Mouse (Mus musculus): ENCODE data around the gene Nasp. TPM values are rescaled to one million over a fixed set of nuclear protein-coding genes. Genes with fewer than 3 reads are reported as not detected.

Nasp gene
- polyA plus RNA-seq, 1 experiment from 2014 or later = 110 TPM

- ATAC-seq (ENCODE audit: low FRiP score, low TSS enrichment) = no peak
- H3K36me3 ChIP-seq (ENCODE audit: control insufficient read depth, insufficient read depth, low read length) = peaks cover 72% of the 10 kb centered on the region
Measured at GRCm38 (mm10) chr4:116615237-116615636, 12.5 kb downstream of the Nasp start.

GRCm38 (mm10) chr4:116612621-116613020 is 15.1 kb downstream of the Nasp start:
- 99% methylated on average over 2 of the region's 2 CpGs for WGBS
- ATAC-seq (ENCODE audit: low FRiP score, low TSS enrichment) (no peak), DNase-seq (no peak)
- H3K9me3 ChIP-seq (ENCODE audit: control insufficient read depth, low read length) = no peaks in the 10 kb centered on the region
- H3K27ac ChIP-seq (replicated peaks; ENCODE audit: low read depth, low read length) = no peak overlapping the region
- no peak overlapping the region for H3K9ac ChIP-seq (replicated peaks; ENCODE audit: low read length)
- H3K27me3 ChIP-seq (ENCODE audit: control insufficient read depth, insufficient read depth, low read length) = no peaks in the 10 kb centered on the region
- no peaks in the 10 kb centered on the region for H3K4me1 ChIP-seq (ENCODE audit: control insufficient read depth, insufficient read depth, low read length)
- H3K36me3 ChIP-seq (ENCODE audit: control insufficient read depth, insufficient read depth, low read length) = peaks cover 77% of the 10 kb centered on the region
- H3K4me3 ChIP-seq (replicated peaks; ENCODE audit: low read depth, low read length) = no peak overlapping the region
- H3K4me2 ChIP-seq (ENCODE audit: low read length) = no peak overlapping the region

More at GRCm38 (mm10) chr4:116615237-116615636, 12.5 kb downstream of the Nasp start:
- H3K4me2 ChIP-seq (ENCODE audit: low read length) = no peak overlapping the region
- no peak for DNase-seq
- WGBS = 98% methylated on average over 2 of the region's 2 CpGs
- no peak overlapping the region for H3K4me3 ChIP-seq (replicated peaks; ENCODE audit: low read depth, low read length)
- H3K4me1 ChIP-seq (ENCODE audit: control insufficient read depth, insufficient read depth, low read length) = no peaks in the 10 kb centered on the region
- H3K27me3 ChIP-seq (ENCODE audit: control insufficient read depth, insufficient read depth, low read length) = no peaks in the 10 kb centered on the region
- no peak overlapping the region for H3K27ac ChIP-seq (replicated peaks; ENCODE audit: low read depth, low read length)
- H3K9ac ChIP-seq (replicated peaks; ENCODE audit: low read length) = no peak overlapping the region
- H3K9me3 ChIP-seq (ENCODE audit: control insufficient read depth, low read length) = no peaks in the 10 kb centered on the region

GRCm38 (mm10) chr4:116596978-116597881 is 30.5 kb downstream of the Nasp start:
- no peaks in the 10 kb centered on the region for H3K27me3 ChIP-seq (ENCODE audit: control insufficient read depth, insufficient read depth, low read length)
- no peaks in the 10 kb centered on the region for H3K9me3 ChIP-seq (ENCODE audit: control insufficient read depth, low read length)
- H3K4me3 ChIP-seq (replicated peaks; ENCODE audit: low read depth, low read length) = peak overlapping the region; percentile 58
- H3K4me2 ChIP-seq (ENCODE audit: low read length) = peak overlapping the region; percentile 88
- peak; percentile 94 for DNase-seq
- peak overlapping the region; percentile 69 for H3K27ac ChIP-seq (replicated peaks; ENCODE audit: low read depth, low read length)
- H3K4me1 ChIP-seq (ENCODE audit: control insufficient read depth, insufficient read depth, low read length) = peaks cover 14% of the 10 kb centered on the region
- H3K36me3 ChIP-seq (ENCODE audit: control insufficient read depth, insufficient read depth, low read length) = peaks cover 50% of the 10 kb centered on the region
- H3K9ac ChIP-seq (replicated peaks; ENCODE audit: low read length) = peak overlapping the region; percentile 75
- ATAC-seq (ENCODE audit: low FRiP score, low TSS enrichment) = peak; percentile 93
- WGBS = under 1% methylated on average over 50 of the region's 50 CpGs

GRCm38 (mm10) chr4:116596379-116596778 is 31.4 kb downstream of the Nasp start, which contains the start of gene Ccdc17:
TSS of gene Ccdc17 (plus strand) at chr4:116596654.
- Histone ChIP-seq H3K4me2 (ENCODE audit: low read length) (peak within 1 kb of the TSS; percentile 88), H3K27ac (replicated peaks; ENCODE audit: low read depth, low read length) (peak within 1 kb of the TSS; percentile 69), H3K9me3 (ENCODE audit: control insufficient read depth, low read length) (no peaks in the 10 kb centered on the region), H3K4me1 (ENCODE audit: control insufficient read depth, insufficient read depth, low read length) (peaks cover 14% of the 10 kb centered on the region), H3K36me3 (ENCODE audit: control insufficient read depth, insufficient read depth, low read length) (peaks cover 50% of the 10 kb centered on the region), H3K9ac (replicated peaks; ENCODE audit: low read length) (peak within 1 kb of the TSS; percentile 75), H3K27me3 (ENCODE audit: control insufficient read depth, insufficient read depth, low read length) (no peaks in the 10 kb centered on the region), H3K4me3 (replicated peaks; ENCODE audit: low read depth, low read length) (peak within 1 kb of the TSS; percentile 58)
- ATAC-seq (ENCODE audit: low FRiP score, low TSS enrichment) (no peak), DNase-seq (no peak)
- 21% methylated on average over 5 of the region's 5 CpGs for WGBS

- Histone ChIP-seq H3K9me3 (ENCODE audit: control insufficient read depth, low read length) (no peaks in the 10 kb centered on the region), H3K4me1 (ENCODE audit: control insufficient read depth, insufficient read depth, low read length) (peaks cover 14% of the 10 kb centered on the region), H3K27me3 (ENCODE audit: control insufficient read depth, insufficient read depth, low read length) (no peaks in the 10 kb centered on the region), H3K27ac (replicated peaks; ENCODE audit: low read depth, low read length) (no peak overlapping the region), H3K4me2 (ENCODE audit: low read length) (no peak overlapping the region), H3K36me3 (ENCODE audit: control insufficient read depth, insufficient read depth, low read length) (peaks cover 50% of the 10 kb centered on the region), H3K9ac (replicated peaks; ENCODE audit: low read length) (no peak overlapping the region), H3K4me3 (replicated peaks; ENCODE audit: low read depth, low read length) (no peak overlapping the region)
- WGBS = 83% methylated on average over 8 of the region's 8 CpGs
- ATAC-seq (ENCODE audit: low FRiP score, low TSS enrichment) (no peak), DNase-seq (no peak)
Measured at GRCm38 (mm10) chr4:116595793-116596192, 31.9 kb downstream of the Nasp start.

- Histone ChIP-seq H3K9ac (replicated peaks; ENCODE audit: low read length) (peak overlapping the region; percentile 72), H3K4me1 (ENCODE audit: control insufficient read depth, insufficient read depth, low read length) (peaks cover 14% of the 10 kb centered on the region), H3K4me2 (ENCODE audit: low read length) (peak overlapping the region; percentile 77), H3K9me3 (ENCODE audit: control insufficient read depth, low read length) (no peaks in the 10 kb centered on the region), H3K27ac (replicated peaks; ENCODE audit: low read depth, low read length) (no peak overlapping the region), H3K4me3 (replicated peaks; ENCODE audit: low read depth, low read length) (peak overlapping the region; percentile 64), H3K36me3 (ENCODE audit: control insufficient read depth, insufficient read depth, low read length) (peaks cover 9% of the 10 kb centered on the region), H3K27me3 (ENCODE audit: control insufficient read depth, insufficient read depth, low read length) (no peaks in the 10 kb centered on the region)
- ATAC-seq (ENCODE audit: low FRiP score, low TSS enrichment) = no peak
- WGBS = 6% methylated on average over 15 of the region's 15 CpGs
- DNase-seq = no peak
Measured at GRCm38 (mm10) chr4:116558151-116558882, 69.4 kb downstream of the Nasp start.

GRCm38 (mm10) chr4:116557306-116558121 is 70.2 kb downstream of the Nasp start, which contains the start of gene Gpbp1l1:
TSS of gene Gpbp1l1 (plus strand) at chr4:116557658.
- WGBS = under 1% methylated on average over 78 of the region's 78 CpGs
- ATAC-seq (ENCODE audit: low FRiP score, low TSS enrichment) = peak; percentile 97
- H3K9me3 ChIP-seq (ENCODE audit: control insufficient read depth, low read length) = no peaks in the 10 kb centered on the region
- peak within 1 kb of the TSS; percentile 77 for H3K4me2 ChIP-seq (ENCODE audit: low read length)
- peaks cover 14% of the 10 kb centered on the region for H3K4me1 ChIP-seq (ENCODE audit: control insufficient read depth, insufficient read depth, low read length)
- peak within 1 kb of the TSS; percentile 89 for H3K27ac ChIP-seq (replicated peaks; ENCODE audit: low read depth, low read length)
- H3K27me3 ChIP-seq (ENCODE audit: control insufficient read depth, insufficient read depth, low read length) = no peaks in the 10 kb centered on the region
- peak within 1 kb of the TSS; percentile 64 for H3K4me3 ChIP-seq (replicated peaks; ENCODE audit: low read depth, low read length)
- H3K36me3 ChIP-seq (ENCODE audit: control insufficient read depth, insufficient read depth, low read length) = peaks cover 14% of the 10 kb centered on the region
- DNase-seq = peak; percentile 98
- H3K9ac ChIP-seq (replicated peaks; ENCODE audit: low read length) = peak within 1 kb of the TSS; percentile 72

Data from midbrain, embryonic 14.5 days (tissue).